Mouse (Mus musculus): ENCODE measurements at regions not wholly inside any gene's neighbourhood (a gene's known extent, or its start where the extent isn't known, plus 50 kb on each side); places are given as distances from the start of the nearest gene placed in this dataset.
"Not testable (repeated sequence)": the region's sequence is repeated elsewhere in the genome, so short reads cannot be mapped to it uniquely, and the experiment has no call there.

- H3K9ac ChIP-seq (replicated peaks; ENCODE audit: low read depth, low read length); H3K4me1 ChIP-seq (ENCODE audit: control insufficient read depth, insufficient read depth, low read length); H3K27ac ChIP-seq (ENCODE audit: low read depth, low read length); ATAC-seq (ENCODE audit: low read depth); H3K27me3 ChIP-seq (ENCODE audit: control insufficient read depth, insufficient read depth, low read length); H3K9me3 ChIP-seq (ENCODE audit: control insufficient read depth, low read length); H3K36me3 ChIP-seq (ENCODE audit: control insufficient read depth, insufficient read depth, low read length); H3K4me3 ChIP-seq (ENCODE audit: low read depth, low read length); H3K4me2 ChIP-seq (ENCODE audit: low read depth, low read length): not testable (repeated sequence)
- WGBS = 88% methylated on average over 2 of the region's 6 CpGs
These were observed 303.3 kb downstream of the Rprm start for GRCm38 (mm10) chr2:53782035-53782434.

- H3K4me3 ChIP-seq (ENCODE audit: low read depth, low read length); H3K9me3 ChIP-seq (ENCODE audit: control insufficient read depth, low read length); H3K36me3 ChIP-seq (ENCODE audit: control insufficient read depth, insufficient read depth, low read length); ATAC-seq (ENCODE audit: low read depth); H3K27ac ChIP-seq (ENCODE audit: low read depth, low read length); H3K27me3 ChIP-seq (ENCODE audit: control insufficient read depth, insufficient read depth, low read length); H3K4me2 ChIP-seq (ENCODE audit: low read depth, low read length); H3K9ac ChIP-seq (replicated peaks; ENCODE audit: low read depth, low read length); H3K4me1 ChIP-seq (ENCODE audit: control insufficient read depth, insufficient read depth, low read length): not testable (repeated sequence)
- WGBS = 94% methylated on average over 2 of the region's 6 CpGs
These were observed 296.8 kb downstream of the Rprm start for GRCm38 (mm10) chr2:53788599-53788998.

- WGBS = 81% methylated on average over 1 of the region's 1 CpGs
- no peak overlapping the region for H3K4me3 ChIP-seq (ENCODE audit: low read depth, low read length)
- ATAC-seq (ENCODE audit: low read depth) = no peak
- no peak overlapping the region for H3K9ac ChIP-seq (replicated peaks; ENCODE audit: low read depth, low read length)
- no peaks in the 10 kb centered on the region for H3K4me1 ChIP-seq (ENCODE audit: control insufficient read depth, insufficient read depth, low read length)
- no peaks in the 10 kb centered on the region for H3K36me3 ChIP-seq (ENCODE audit: control insufficient read depth, insufficient read depth, low read length)
- H3K9me3 ChIP-seq (ENCODE audit: control insufficient read depth, low read length) = no peaks in the 10 kb centered on the region
- no peaks in the 10 kb centered on the region for H3K27me3 ChIP-seq (ENCODE audit: control insufficient read depth, insufficient read depth, low read length)
- no peak overlapping the region for H3K4me2 ChIP-seq (ENCODE audit: low read depth, low read length)
- H3K27ac ChIP-seq (ENCODE audit: low read depth, low read length) = no peak overlapping the region
These were observed 288.7 kb downstream of the Rprm start for GRCm38 (mm10) chr2:53796605-53797004.

- Histone ChIP-seq H3K9ac (replicated peaks; ENCODE audit: low read depth, low read length) (no peak overlapping the region), H3K4me2 (ENCODE audit: low read depth, low read length) (no peak overlapping the region), H3K4me3 (ENCODE audit: low read depth, low read length) (no peak overlapping the region), H3K9me3 (ENCODE audit: control insufficient read depth, low read length) (no peaks in the 10 kb centered on the region), H3K27me3 (ENCODE audit: control insufficient read depth, insufficient read depth, low read length) (no peaks in the 10 kb centered on the region), H3K27ac (ENCODE audit: low read depth, low read length) (no peak overlapping the region), H3K4me1 (ENCODE audit: control insufficient read depth, insufficient read depth, low read length) (no peaks in the 10 kb centered on the region), H3K36me3 (ENCODE audit: control insufficient read depth, insufficient read depth, low read length) (no peaks in the 10 kb centered on the region)
- ATAC-seq (ENCODE audit: low read depth) = no peak
These were observed 281.7 kb downstream of the Rprm start for GRCm38 (mm10) chr2:53803666-53804065.

GRCm38 (mm10) chr2:53850815-53851528, 234.4 kb downstream of the Rprm start:
- Histone ChIP-seq H3K27ac (ENCODE audit: low read depth, low read length) (no peak overlapping the region), H3K9me3 (ENCODE audit: control insufficient read depth, low read length) (no peaks in the 10 kb centered on the region), H3K4me1 (ENCODE audit: control insufficient read depth, insufficient read depth, low read length) (no peaks in the 10 kb centered on the region), H3K4me2 (ENCODE audit: low read depth, low read length) (no peak overlapping the region), H3K9ac (replicated peaks; ENCODE audit: low read depth, low read length) (no peak overlapping the region), H3K36me3 (ENCODE audit: control insufficient read depth, insufficient read depth, low read length) (no peaks in the 10 kb centered on the region), H3K27me3 (ENCODE audit: control insufficient read depth, insufficient read depth, low read length) (no peaks in the 10 kb centered on the region), H3K4me3 (ENCODE audit: low read depth, low read length) (no peak overlapping the region)
- ATAC-seq (ENCODE audit: low read depth) = no peak
- 100% methylated on average over 1 of the region's 1 CpGs for whole genome bisulfite sequencing

All from neural tube, embryonic 14.5 days (tissue).